Mouse (Mus musculus): ENCODE measurements around the gene Anapc13.

- no peak for TF ChIP-seq CTCF (IDR thresholded peaks at IDR 0.05; ENCODE audit: low read depth)
- no peak for TF ChIP-seq EP300 (IDR thresholded peaks at IDR 0.05; ENCODE audit: low read depth)
Observed at GRCm38 (mm10) chr9:102594667-102595393, 31.3 kb upstream of the Anapc13 start.
